Mouse (Mus musculus) MEL (cell line): ENCODE measurements at regions not wholly inside any gene's neighbourhood (a gene's known extent, or its start where the extent isn't known, plus 50 kb on each side); places are given as distances from the start of the nearest gene placed in this dataset.

Experiments used
- DNase-seq: peaks from one replicate; pipeline ENCODE4 v3.0.0; 2011; ENCODE audit warnings: low read depth, low spot score
- H3K27ac ChIP-seq: 2 replicates; pipeline ENCODE4 v1.5.1; 2012; ENCODE audit warnings: low read depth, mild to moderate bottlenecking, control low read depth, low read length, moderate library complexity; ENCODE audit not compliant: control insufficient read depth
- H3K27me3 ChIP-seq, 2 experiments: fragments of 150-350 bp in 1 of 2; sonication (generic) in 1 of 2; 2 replicates each; pipeline ENCODE4 v1.6.1; 2012; ENCODE audit warnings: low read length in 2 of 2, mild to moderate bottlenecking in 2 of 2, improper control_type of control experiment in 1 of 2, moderate library complexity in 1 of 2; ENCODE audit not compliant: insufficient read depth in 2 of 2, control insufficient read depth in 1 of 2
- H3K36me3 ChIP-seq, 2 experiments: 2 replicates each; pipeline ENCODE4 v1.6.1; 2012 to 2014; ENCODE audit warnings: low read length in 2 of 2, improper control_type of control experiment in 1 of 2, inconsistent platforms in 1 of 2, mild to moderate bottlenecking in 1 of 2; ENCODE audit not compliant: insufficient read depth in 2 of 2, control insufficient read depth in 1 of 2
- H3K4me1 ChIP-seq, 2 experiments: fragments of 150-350 bp in 1 of 2; sonication (generic) in 1 of 2; 2 replicates each; pipeline ENCODE4 v1.6.1; 2012; ENCODE audit warnings: low read length in 2 of 2, improper control_type of control experiment in 1 of 2, mild to moderate bottlenecking in 1 of 2; ENCODE audit not compliant: insufficient read depth in 2 of 2, control insufficient read depth in 1 of 2
- H3K4me3 ChIP-seq, 2 experiments: fragments of 150-350 bp in 1 of 2; sonication (generic) in 1 of 2; 2 replicates each; pipeline ENCODE4 v1.5.1; 2012; ENCODE audit warnings: low read depth in 2 of 2, low read length in 2 of 2, mild to moderate bottlenecking in 2 of 2, moderate library complexity in 2 of 2, control low read depth in 1 of 2, improper control_type of control experiment in 1 of 2; ENCODE audit not compliant: control insufficient read depth in 1 of 2, insufficient read depth in 1 of 2
- H3K79me2 ChIP-seq: 2 replicates; pipeline ENCODE4 v1.6.1; 2012; ENCODE audit warnings: mild to moderate bottlenecking, low read length, moderate library complexity; ENCODE audit not compliant: control insufficient read depth, poor library complexity, insufficient read depth
- H3K9ac ChIP-seq: 2 replicates; pipeline ENCODE4 v1.6.1; 2012; ENCODE audit warnings: low read depth, mild to moderate bottlenecking, control low read depth, low read length, moderate library complexity; ENCODE audit not compliant: control insufficient read depth, poor library complexity, severe bottlenecking
- H3K9me3 ChIP-seq: fragments of 150-350 bp; sonication (generic); replicated peaks from 2 replicates; pipeline ENCODE4 v1.6.1; 2012; ENCODE audit warnings: mild to moderate bottlenecking, low read length, improper control_type of control experiment, moderate library complexity; ENCODE audit not compliant: insufficient read depth
- BHLHE40 ChIP-seq: IDR thresholded peaks from 2 replicates; pipeline ENCODE4 v1.6.1; 2012; ENCODE audit warnings: low read depth, mild to moderate bottlenecking, inconsistent platforms, low read length, improper control_type of control experiment, borderline replicate concordance
- CHD1 ChIP-seq: IDR thresholded peaks from 2 replicates; pipeline ENCODE4 v1.6.1; 2012; ENCODE audit warnings: low read depth, mild to moderate bottlenecking, inconsistent platforms, low read length, improper control_type of control experiment
- CHD2 ChIP-seq: IDR thresholded peaks from 2 replicates; pipeline ENCODE4 v1.6.1; 2011; ENCODE audit warnings: low read length, improper control_type of control experiment
- E2F4 ChIP-seq: IDR thresholded peaks from 2 replicates; pipeline ENCODE4 v1.6.1; 2011; ENCODE audit warnings: low read depth, low read length, improper control_type of control experiment, borderline replicate concordance
- ELF1 ChIP-seq: IDR thresholded peaks from 2 replicates; pipeline ENCODE4 v1.6.1; 2014; ENCODE audit warnings: low read depth, mild to moderate bottlenecking, inconsistent platforms, low read length, improper control_type of control experiment, moderate library complexity
- EP300 ChIP-seq, 2 experiments: IDR thresholded peaks; 2 replicates each; pipeline ENCODE4 v1.6.1; 2011; ENCODE audit warnings: improper control_type of control experiment in 2 of 2, low read length in 2 of 2, low read depth in 1 of 2, mild to moderate bottlenecking in 1 of 2
- GABPA ChIP-seq: IDR thresholded peaks from 2 replicates; pipeline ENCODE4 v1.6.1; 2012; ENCODE audit warnings: low read depth, mild to moderate bottlenecking, inconsistent platforms, low read length, improper control_type of control experiment, moderate library complexity
- HCFC1 ChIP-seq: IDR thresholded peaks from 2 replicates; pipeline ENCODE4 v1.6.1; 2012; ENCODE audit warnings: low read depth, mild to moderate bottlenecking, inconsistent platforms, low read length, improper control_type of control experiment, moderate library complexity
- MAFK ChIP-seq: IDR thresholded peaks from 2 replicates; pipeline ENCODE4 v1.6.1; 2011; ENCODE audit warnings: low read depth, mild to moderate bottlenecking, low read length, improper control_type of control experiment, borderline replicate concordance
- MAX ChIP-seq: IDR thresholded peaks from 2 replicates; pipeline ENCODE4 v1.6.1; 2011; ENCODE audit warnings: low read length, improper control_type of control experiment
- MAZ ChIP-seq: IDR thresholded peaks from 2 replicates; pipeline ENCODE4 v1.6.1; 2012; ENCODE audit warnings: low read depth, mild to moderate bottlenecking, inconsistent platforms, low read length, improper control_type of control experiment
- MEF2A ChIP-seq: IDR thresholded peaks from 2 replicates; pipeline ENCODE4 v1.6.1; 2014; ENCODE audit warnings: low read depth, mild to moderate bottlenecking, inconsistent platforms, low read length, improper control_type of control experiment; ENCODE audit not compliant: poor library complexity, insufficient replicate concordance, severe bottlenecking; ENCODE audit errors: extremely low read depth
- MXI1 ChIP-seq: IDR thresholded peaks from 2 replicates; pipeline ENCODE4 v1.6.1; 2011; ENCODE audit warnings: mild to moderate bottlenecking, low read depth, low read length, improper control_type of control experiment
- MYB ChIP-seq: IDR thresholded peaks from 2 replicates; pipeline ENCODE4 v1.6.1; 2011; ENCODE audit warnings: mild to moderate bottlenecking, low read depth, low read length, improper control_type of control experiment
- MYC ChIP-seq: IDR thresholded peaks from 2 replicates; pipeline ENCODE4 v1.6.1; 2011; ENCODE audit warnings: low read depth, mild to moderate bottlenecking, low read length, improper control_type of control experiment, moderate library complexity
- NRF1 ChIP-seq: IDR thresholded peaks from 2 replicates; pipeline ENCODE4 v1.6.1; 2014; ENCODE audit warnings: low read depth, mild to moderate bottlenecking, inconsistent platforms, low read length, improper control_type of control experiment, moderate library complexity; ENCODE audit not compliant: poor library complexity, insufficient read depth, severe bottlenecking
- POLR2A ChIP-seq, 2 experiments: IDR thresholded peaks; 2 replicates each; pipeline ENCODE4 v1.6.1; 2011 to 2012; ENCODE audit warnings: low read length in 2 of 2, mild to moderate bottlenecking in 2 of 2, control low read depth in 1 of 2, improper control_type of control experiment in 1 of 2, low read depth in 1 of 2, moderate library complexity in 1 of 2; ENCODE audit not compliant: control insufficient read depth in 1 of 2, insufficient read depth in 1 of 2, poor library complexity in 1 of 2
- POLR2AphosphoS5 ChIP-seq: IDR thresholded peaks from 2 replicates; pipeline ENCODE4 v1.6.1; 2012; ENCODE audit warnings: low read depth, borderline replicate concordance, mild to moderate bottlenecking, inconsistent platforms, low read length, moderate library complexity, mixed read lengths
- RAD21 ChIP-seq: IDR thresholded peaks from 2 replicates; pipeline ENCODE4 v1.6.1; 2011; ENCODE audit warnings: mild to moderate bottlenecking, low read depth, low read length, improper control_type of control experiment
- RCOR1 ChIP-seq: IDR thresholded peaks from 2 replicates; pipeline ENCODE4 v1.6.1; 2012; ENCODE audit warnings: low read depth, mild to moderate bottlenecking, inconsistent platforms, low read length, improper control_type of control experiment
- SIN3A ChIP-seq: IDR thresholded peaks from 2 replicates; pipeline ENCODE4 v1.6.1; 2012; ENCODE audit warnings: low read length, improper control_type of control experiment, inconsistent platforms
- TAL1 ChIP-seq: IDR thresholded peaks from 2 replicates; pipeline ENCODE4 v1.6.1; 2012; ENCODE audit warnings: mild to moderate bottlenecking, inconsistent platforms, low read length, moderate library complexity, mixed read lengths
- TBP ChIP-seq: IDR thresholded peaks from 2 replicates; pipeline ENCODE4 v1.8.0; 2011; ENCODE audit warnings: low read depth, low read length, improper control_type of control experiment
- TCF12 ChIP-seq: IDR thresholded peaks from 2 replicates; pipeline ENCODE4 v1.6.1; 2014; ENCODE audit warnings: low read depth, mild to moderate bottlenecking, inconsistent platforms, low read length, improper control_type of control experiment, moderate library complexity
- USF1 ChIP-seq: IDR thresholded peaks from 2 replicates; pipeline ENCODE4 v1.6.1; 2014; ENCODE audit warnings: low read depth, mild to moderate bottlenecking, inconsistent platforms, low read length, improper control_type of control experiment, moderate library complexity
- ZC3H11A ChIP-seq: IDR thresholded peaks from 2 replicates; pipeline ENCODE4 v1.6.1; 2012; ENCODE audit warnings: low read depth, mild to moderate bottlenecking, inconsistent platforms, low read length, improper control_type of control experiment
- ZMIZ1 ChIP-seq: IDR thresholded peaks from 2 replicates; pipeline ENCODE4 v1.6.1; 2012; ENCODE audit warnings: low read depth, mild to moderate bottlenecking, inconsistent platforms, low read length, improper control_type of control experiment, moderate library complexity

- Histone ChIP-seq H3K4me3 (no peak overlapping the region), H3K9ac (no peak overlapping the region), H3K27me3 (no peaks in the 10 kb centered on the region)
- no peak for TF ChIP-seq MAZ
- TF ChIP-seq USF1: no peak
- TF ChIP-seq RCOR1: no peak
- TF ChIP-seq MAX: no peak
- no peak for TF ChIP-seq BHLHE40
- TF ChIP-seq MAFK: no peak
- no peak for TF ChIP-seq ZMIZ1
- no peak for TF ChIP-seq TAL1
- no peak for TF ChIP-seq POLR2AphosphoS5
- TF ChIP-seq ZC3H11A: no peak
- TF ChIP-seq RAD21: no peak
- no peak for TF ChIP-seq TCF12
- TF ChIP-seq MYB: no peak
- no peak for TF ChIP-seq TBP
- TF ChIP-seq SIN3A: no peak
- no peak for TF ChIP-seq MYC
- TF ChIP-seq NRF1: no peak
- no peak for TF ChIP-seq E2F4
- no peak for TF ChIP-seq MXI1
- no peak for TF ChIP-seq EP300 (IDR thresholded peaks at IDR 0.05; ENCODE audit: low read depth in 1 of 2, low read length in 2 of 2)
- TF ChIP-seq, all 39 proteins: peak for 0
- no peak for DNase-seq
- Histone ChIP-seq H3K4me1 (no peaks in the 10 kb centered on the region), H3K27ac (no peak overlapping the region), H3K9me3 (no peaks in the 10 kb centered on the region), H3K79me2 (no peaks in the 10 kb centered on the region), H3K36me3 (no peaks in the 10 kb centered on the region)
Measured at GRCm38 (mm10) chr8:8826801-8827200, 136.5 kb upstream of the Arglu1 start.

- H3K27me3 ChIP-seq: no peaks in the 10 kb centered on the region
- TF ChIP-seq MYC (no peak), NRF1 (no peak), CHD2 (no peak), MEF2A (no peak), POLR2A (IDR thresholded peaks at IDR 0.05; ENCODE audit: control insufficient read depth in 1 of 2, insufficient read depth in 1 of 2, low read depth in 1 of 2, low read length in 2 of 2, poor library complexity in 1 of 2) (no peak), TCF12 (no peak), GABPA (no peak), SIN3A (no peak), TBP (no peak), ZMIZ1 (no peak), ELF1 (no peak), MAZ (no peak), MXI1 (no peak), RCOR1 (no peak), CHD1 (no peak), MAFK (no peak), HCFC1 (no peak)
- no peak overlapping the region for H3K9ac ChIP-seq
- no peak overlapping the region for H3K27ac ChIP-seq
- no peaks in the 10 kb centered on the region for H3K9me3 ChIP-seq
- H3K4me3 ChIP-seq: no peak overlapping the region
- H3K79me2 ChIP-seq: no peaks in the 10 kb centered on the region
- no peak for DNase-seq
- no peaks in the 10 kb centered on the region for H3K4me1 ChIP-seq
- no peaks in the 10 kb centered on the region for H3K36me3 ChIP-seq
Measured at GRCm38 (mm10) chr8:8824886-8825285, 134.6 kb upstream of the Arglu1 start.
